Mouse (Mus musculus) liver, adult 2 months (tissue): ENCODE measurements around the gene Dnah2.

ENCODE experiments used
- CTCF ChIP-seq: fragments of 200-500 bp; IDR thresholded peaks from 2 replicates; pipeline ENCODE4 v1.5.1; 2011; ENCODE audit warnings: low read depth, low read length, control low read depth
- POLR2A ChIP-seq: fragments of 200-500 bp; IDR thresholded peaks from 2 replicates; pipeline ENCODE4 v1.6.1; 2011; ENCODE audit warnings: low read length, control low read depth; ENCODE audit not compliant: insufficient read depth; ENCODE audit errors: extremely low read depth

GRCm38 (mm10) chr11:69563373-69563772 lies 14.5 kb upstream of the Dnah2 start:
- TF ChIP-seq CTCF = no peak
- no peak for TF ChIP-seq POLR2A
